Mouse (Mus musculus) Patski (cell line): ENCODE data around the gene Slc5a4b. TPM values are rescaled to one million over a fixed set of nuclear protein-coding genes. Genes with fewer than 3 reads are reported as not detected.

Experiments used
- ATAC-seq: fragments of 100-300 bp; one replicate; pipeline ENCODE4 v1.8.0; 2021
- CTCF ChIA-PET: fragments of 350-600 bp; sonication (Branson Sonifier 250); formaldehyde crosslinking; loops from one replicate; lab custom pipeline; 2022; ENCODE audit warnings: inconsistent platforms; lab: Charles Lee
- POLR2A ChIA-PET: fragments of 350-600 bp; sonication (Branson Sonifier 250); formaldehyde crosslinking; loops from one replicate; lab custom pipeline; 2022; ENCODE audit warnings: antibody characterized with exemption, inconsistent platforms; lab: Charles Lee
- DNase-seq: peaks from one replicate; pipeline ENCODE4 v3.0.0-alpha.2; 2011; ENCODE audit warnings: low read depth, low spot score
- H3K27me3 ChIP-seq: fragments of 371-371 bp; one replicate; pipeline ENCODE4 v1.5.1; 2021
- CTCF ChIP-seq: fragments of 100-300 bp; IDR thresholded peaks from one replicate; pipeline ENCODE4 v1.5.1; 2021
- in situ Hi-C: fragments of 300-500 bp; cut with MboI; formaldehyde crosslinking; loops from 3 replicates; pipeline ENCODE4 v1.11.1; 2018; ENCODE audit warnings: low pct_unique_long_range_greater_than_20kb, mixed read lengths
- polyA plus RNA-seq: library from polyadenylated mRNA; unstranded; gene quantifications from one replicate; pipeline ENCODE4 v1.2.3, GENCODE M21; 2021

The Slc5a4b gene
- polyA plus RNA-seq, 1 experiment from 2014 or later: not detected

DNA sequence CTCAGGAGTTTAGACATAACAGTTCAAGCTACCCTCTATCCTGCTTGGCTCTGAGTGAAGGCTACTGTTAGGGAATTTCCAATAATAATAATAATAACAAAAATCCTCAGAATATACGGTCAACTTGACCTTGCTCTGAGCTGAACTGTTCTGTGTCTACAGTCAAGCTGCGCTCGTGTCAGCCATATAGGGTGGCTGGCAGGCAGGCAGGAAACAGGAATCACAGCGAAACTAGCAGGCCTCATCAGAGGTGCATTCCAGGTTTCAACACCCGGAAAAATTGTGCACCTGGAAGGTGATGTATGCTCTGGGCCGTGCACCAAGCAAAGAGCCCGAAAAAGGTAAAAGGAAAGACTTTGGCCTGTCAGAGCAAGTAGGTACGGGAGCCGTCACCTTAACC, 82.4 kb downstream of the Slc5a4b start:
- no peak for TF ChIP-seq CTCF
- H3K27me3 ChIP-seq: no peaks in the 10 kb centered on the region
- in situ Hi-C loops: no loop called here
- DNase-seq (no peak), ATAC-seq (no peak)
- ChIA-PET POLR2A (no interaction called here), CTCF (no interaction called here)

DNA sequence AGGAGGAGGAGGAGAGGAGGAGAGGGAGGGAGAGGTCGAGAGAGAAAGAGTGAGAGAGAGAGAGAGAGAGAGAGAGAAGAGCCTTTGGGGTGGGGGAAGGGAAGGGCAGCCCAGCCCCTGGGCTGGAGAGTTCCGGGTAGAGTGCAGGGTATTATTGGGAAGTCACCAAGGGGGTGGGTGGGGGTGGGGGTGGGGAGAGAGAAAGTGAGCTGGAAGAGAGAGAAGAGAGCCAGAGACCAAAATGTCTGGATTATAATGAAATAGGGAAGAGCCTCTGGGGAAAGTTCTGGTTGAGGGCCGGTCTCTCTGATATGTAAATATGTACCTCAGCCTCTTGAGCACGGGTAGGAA, 82.8 kb downstream of the Slc5a4b start:
- ChIA-PET CTCF (no interaction called here), POLR2A (no interaction called here)
- in situ Hi-C loops: no loop called here
- no peak for TF ChIP-seq CTCF
- no peak for DNase-seq
- ATAC-seq: no peak
- no peaks in the 10 kb centered on the region for H3K27me3 ChIP-seq

DNA sequence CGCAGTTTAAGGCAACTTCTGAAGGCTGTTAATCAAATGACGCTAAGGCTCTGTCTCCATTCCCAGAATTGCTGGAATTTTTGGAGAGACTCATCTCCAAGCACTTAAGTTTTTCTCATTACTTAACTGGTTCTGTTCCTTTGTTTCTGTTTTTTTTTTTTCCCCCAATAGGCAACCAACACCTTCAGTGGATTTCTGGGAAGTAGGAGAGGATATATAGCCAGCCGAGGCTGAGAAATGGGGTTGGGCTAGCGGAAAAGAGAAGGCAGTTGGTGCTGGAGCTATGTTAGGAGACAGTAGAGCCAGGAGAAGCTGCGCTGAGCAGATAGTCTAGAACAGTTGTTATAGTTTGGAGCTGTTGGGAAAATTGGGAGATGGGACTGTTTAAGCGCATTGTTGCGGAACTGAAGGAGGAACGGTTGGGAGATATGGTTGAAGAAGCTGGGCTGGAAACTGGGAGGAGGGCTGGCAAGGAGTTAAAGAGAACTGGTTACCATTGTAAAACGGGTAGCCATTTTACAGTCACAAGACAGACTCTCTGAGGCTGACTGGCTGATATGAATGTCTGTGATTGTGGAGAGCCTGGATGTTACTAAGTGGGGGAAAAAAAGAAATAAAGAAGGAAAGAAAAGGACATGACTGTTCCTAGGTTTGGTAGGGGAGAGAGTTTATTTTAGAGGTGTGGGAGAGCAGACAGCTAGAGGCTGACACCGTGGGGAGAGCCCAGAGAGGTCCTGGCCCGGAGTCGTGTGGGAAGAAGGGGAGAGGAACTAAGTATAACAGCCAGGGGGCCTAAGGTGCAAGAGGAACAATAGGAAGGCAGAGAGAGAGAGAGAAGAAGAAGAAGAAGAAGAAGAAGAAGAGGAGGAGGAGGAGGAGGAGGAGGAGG, 83.4 kb downstream of the Slc5a4b start:
- CTCF ChIA-PET: no interaction called here

DNA sequence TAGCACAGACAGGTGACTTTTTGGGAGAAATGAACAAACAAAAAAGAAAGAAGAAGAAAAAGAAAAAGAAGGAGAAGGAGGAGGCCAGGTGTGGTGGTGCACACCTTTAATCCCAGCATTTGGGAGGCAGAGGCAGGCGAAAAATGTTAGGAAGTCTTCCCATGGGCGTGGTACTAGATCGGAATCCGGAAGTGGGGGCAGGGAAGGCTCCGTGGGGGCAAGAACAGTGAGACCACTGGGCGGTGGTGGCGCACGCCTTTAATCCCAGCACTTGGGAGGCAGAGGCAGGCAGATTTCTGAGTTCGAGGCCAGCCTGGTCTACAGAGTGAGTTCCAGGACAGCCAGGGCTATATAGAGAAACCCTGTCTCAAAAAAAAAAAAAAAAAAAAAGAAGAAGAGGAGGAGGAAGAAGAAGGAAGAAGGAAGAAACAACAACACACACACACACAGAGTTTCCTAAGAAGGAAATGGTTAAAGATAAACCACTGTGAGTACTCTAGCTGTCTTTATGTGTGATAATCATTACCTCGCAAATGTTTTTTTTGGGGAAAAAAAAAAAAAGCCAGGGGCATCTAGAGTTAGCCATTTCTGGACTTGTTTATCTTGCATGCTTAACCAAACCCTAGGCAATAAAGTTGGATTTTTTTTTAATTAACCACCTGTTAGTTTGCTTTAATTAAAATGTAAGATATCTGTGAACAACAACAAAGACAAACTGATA, 85.1 kb downstream of the Slc5a4b start:
- ATAC-seq (no peak), DNase-seq (no peak)
- in situ Hi-C loops: no loop called here
- no peaks in the 10 kb centered on the region for H3K27me3 ChIP-seq
- ChIA-PET CTCF (interaction anchor here (1.4 kb wide), 1 partner anchor 10 kb away, joined by 3 read pairs; no protein-coding TSS in a partner anchor), POLR2A (interaction anchor here (0.6 kb wide), 1 partner anchor 24 kb away, joined by 3 read pairs; no protein-coding TSS in a partner anchor)
- no peak for TF ChIP-seq CTCF

More for the DNA sequence above, 83.4 kb downstream of the Slc5a4b start:
- no peaks in the 10 kb centered on the region for H3K27me3 ChIP-seq
- ATAC-seq (no peak), DNase-seq (no peak)
- TF ChIP-seq CTCF: no peak
- POLR2A ChIA-PET: interaction anchor here (0.6 kb wide), 1 partner anchor 186 kb away, joined by 3 read pairs; no protein-coding TSS in a partner anchor
- in situ Hi-C loops: no loop called here

DNA sequence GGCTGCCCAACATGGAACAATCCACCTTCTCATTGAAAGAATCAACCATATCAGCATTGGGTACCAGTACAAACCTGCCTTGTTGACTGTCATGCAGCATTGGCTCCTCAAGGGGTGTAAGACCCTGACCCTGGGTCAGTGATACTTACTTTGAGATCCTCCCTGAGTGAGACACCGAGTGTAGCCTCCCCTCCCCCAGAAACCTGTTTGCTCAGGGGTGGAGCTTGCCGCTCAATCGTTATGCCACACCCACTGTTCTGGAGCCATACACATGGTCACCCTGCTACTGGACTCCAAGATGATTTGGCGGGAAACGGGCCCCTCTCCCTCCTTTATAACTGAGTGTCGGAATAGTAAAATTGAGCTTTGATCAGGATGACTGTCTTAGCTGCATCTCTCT, 86.8 kb downstream of the Slc5a4b start:
- ChIA-PET POLR2A (no interaction called here), CTCF (no interaction called here)
- in situ Hi-C loops: no loop called here
- H3K27me3 ChIP-seq: no peaks in the 10 kb centered on the region
- TF ChIP-seq CTCF: no peak
- DNase-seq (no peak), ATAC-seq (no peak)

DNA sequence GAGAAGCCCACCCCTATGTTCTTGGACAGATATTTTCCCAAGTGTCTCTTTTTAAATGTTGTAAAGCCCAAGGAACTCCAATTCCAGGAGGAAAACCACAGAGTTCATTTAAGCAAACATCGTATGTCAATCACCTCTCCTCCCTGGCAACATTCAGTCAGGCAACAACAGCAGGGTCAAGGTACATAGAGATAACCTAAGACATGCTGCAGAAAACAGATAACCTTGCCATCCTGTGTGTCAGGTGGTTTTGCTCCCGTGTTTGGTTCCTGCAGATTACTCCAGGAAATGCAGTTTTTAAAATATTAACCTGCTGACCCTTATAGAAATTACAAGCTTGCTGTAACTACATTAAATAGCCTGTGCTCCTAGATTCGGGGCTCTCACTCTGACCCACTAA, 89.0 kb downstream of the Slc5a4b start:
- ATAC-seq (no peak), DNase-seq (no peak)
- H3K27me3 ChIP-seq: no peaks in the 10 kb centered on the region
- ChIA-PET CTCF (interaction anchor here (1.0 kb wide), 1 partner anchor 10 kb away, joined by 3 read pairs; no protein-coding TSS in a partner anchor), POLR2A (no interaction called here)
- in situ Hi-C loops: no loop called here
- no peak for TF ChIP-seq CTCF

DNA sequence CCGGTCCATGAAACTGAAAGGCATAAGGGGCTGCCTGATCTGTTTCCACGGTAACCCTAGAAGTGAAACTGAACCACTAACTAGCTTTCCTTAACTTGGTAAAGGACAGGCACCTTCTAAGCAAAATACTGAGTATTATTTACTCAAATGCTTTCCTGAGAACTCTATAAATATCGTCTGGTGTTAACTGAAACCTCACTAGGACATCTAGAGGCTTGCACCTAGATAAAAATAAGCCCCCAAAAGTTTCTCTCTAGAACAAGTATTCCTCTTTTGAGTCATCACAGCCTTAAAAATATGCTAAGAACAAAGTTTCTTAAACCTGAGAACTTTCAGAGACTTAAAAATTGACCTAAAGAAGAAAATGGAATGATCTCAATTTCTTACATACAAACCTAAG, 93.9 kb downstream of the Slc5a4b start:
- ChIA-PET POLR2A (no interaction called here), CTCF (no interaction called here)
- in situ Hi-C loops: no loop called here
- no peak for ATAC-seq
- TF ChIP-seq CTCF: peak; percentile 0
- DNase-seq: no peak
- no peaks in the 10 kb centered on the region for H3K27me3 ChIP-seq

DNA sequence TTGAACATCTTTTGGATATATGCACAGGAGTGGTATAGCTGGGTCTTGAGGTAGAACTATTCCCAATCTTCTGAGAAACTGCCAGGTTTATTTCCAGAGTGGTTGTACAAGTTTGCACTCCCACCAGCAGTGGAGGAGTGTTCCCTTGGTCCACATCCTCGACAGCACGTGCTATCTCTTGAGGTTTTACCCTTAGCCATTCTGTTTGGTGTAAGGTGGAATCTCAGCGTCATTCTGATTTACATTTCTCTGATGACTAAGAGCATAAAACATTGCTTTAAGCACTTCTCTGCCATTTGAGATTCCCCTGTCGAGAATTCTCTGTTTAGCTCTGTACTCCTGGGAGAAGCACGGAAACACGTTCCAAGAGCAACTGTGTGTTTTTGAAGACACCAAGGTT, 97.8 kb downstream of the Slc5a4b start:
- ATAC-seq: no peak
- CTCF ChIA-PET: no interaction called here
- no peak for DNase-seq
- no peaks in the 10 kb centered on the region for H3K27me3 ChIP-seq
- POLR2A ChIA-PET: no interaction called here
- TF ChIP-seq CTCF: no peak
- in situ Hi-C loops: no loop called here

DNA sequence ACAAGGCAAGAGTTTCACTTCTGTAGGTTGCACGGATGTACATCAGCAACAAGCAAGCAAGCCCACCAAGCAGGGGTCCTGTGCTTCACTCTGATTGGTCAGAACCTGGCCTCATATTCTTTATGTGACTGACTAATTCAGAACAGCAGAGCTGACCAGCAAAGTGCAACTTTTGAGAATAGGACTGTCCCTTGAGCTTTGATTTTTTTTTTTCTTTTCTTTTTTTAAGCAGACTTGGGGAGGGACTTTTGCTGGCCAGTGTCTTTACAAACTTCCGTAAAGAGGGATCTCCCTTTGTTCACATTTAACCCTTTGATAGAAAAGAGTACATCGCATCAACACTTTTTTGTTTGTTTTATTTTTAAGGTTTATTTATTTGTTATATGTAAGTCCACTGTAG, 100.9 kb downstream of the Slc5a4b start:
- CTCF ChIA-PET: no interaction called here
- no peak for TF ChIP-seq CTCF
- POLR2A ChIA-PET: no interaction called here
- ATAC-seq: no peak
- DNase-seq: no peak
- in situ Hi-C loops: no loop called here
- no peaks in the 10 kb centered on the region for H3K27me3 ChIP-seq

Other genes with a start within 250 kb of the Slc5a4b start
- gene Derl3, start 217.5 kb downstream of the Slc5a4b start, polyA plus RNA-seq: 1.1 TPM
- gene Smarcb1, start 189.3 kb downstream of the Slc5a4b start, polyA plus RNA-seq: 107 TPM
- gene Chchd10, start 177.8 kb downstream of the Slc5a4b start, polyA plus RNA-seq: 362 TPM
- 67.8 TPM for gene Mmp11, start 174.5 kb downstream of the Slc5a4b start, polyA plus RNA-seq
- 0.05 TPM for gene Gm867, start 170.3 kb downstream of the Slc5a4b start, polyA plus RNA-seq
- not detected for gene Vpreb3, start 167.9 kb downstream of the Slc5a4b start, polyA plus RNA-seq
- not detected for gene Gm5134, start 156.4 kb downstream of the Slc5a4b start, polyA plus RNA-seq
- gene Zfp280b, start 78.3 kb downstream of the Slc5a4b start, polyA plus RNA-seq: 8.9 TPM
- not detected for gene Slc5a4a, start 36.5 kb upstream of the Slc5a4b start, polyA plus RNA-seq
- 45.8 TPM for gene Prmt2, start 126.9 kb upstream of the Slc5a4b start, polyA plus RNA-seq
- 0.26 TPM for gene S100b, start 142.9 kb upstream of the Slc5a4b start, polyA plus RNA-seq
- 47.9 TPM for gene Dip2a, start 234.3 kb upstream of the Slc5a4b start, polyA plus RNA-seq